Mouse (Mus musculus): Measurements from ENCODE around the gene Casd1. TPM values are rescaled to one million over a fixed set of nuclear protein-coding genes. Genes with fewer than 3 reads are reported as not detected.

The Casd1 gene
- total RNA-seq, 1 experiment, result 12.5 TPM

- in situ Hi-C loops (cut with MboI; ENCODE audit: low sequenced_read_pairs in 2 of 2, unreplicated experiment in 2 of 2), result no loop called here
- H3K36me3 ChIP-seq (ENCODE audit: control insufficient read depth, insufficient read depth, low read length, poor library complexity, severe bottlenecking), result no peaks in the 10 kb centered on the region
- no peaks in the 10 kb centered on the region for H3K9me3 ChIP-seq (ENCODE audit: control insufficient read depth, insufficient read depth, low read depth, low read length)
- H3K4me3 ChIP-seq (ENCODE audit: insufficient read depth in 1 of 2, low read depth in 1 of 2, low read length in 2 of 2, poor library complexity in 1 of 2, severe bottlenecking in 1 of 2), result no peak overlapping the region
- H3K9ac ChIP-seq (ENCODE audit: insufficient read depth, low read depth, low read length, poor library complexity, severe bottlenecking), result no peak overlapping the region
- H3K4me1 ChIP-seq (ENCODE audit: control insufficient read depth in 2 of 2, insufficient read depth in 2 of 2, low read length in 2 of 2, poor library complexity in 1 of 2), result no peaks in the 10 kb centered on the region; a peak in 1 of 4 replicates
- no peak for DNase-seq (ENCODE audit: low read depth, low spot score)
- TF ChIP-seq MAFK (IDR thresholded peaks at IDR 0.05; ENCODE audit: insufficient read depth, low read depth, low read length), result no peak
- no peak overlapping the region for H3K27ac ChIP-seq (ENCODE audit: insufficient read depth, low read depth, low read length, poor library complexity, severe bottlenecking)
Measured at GRCm38 (mm10) chr6:4561156-4561555, 39.5 kb upstream of the Casd1 start.

- H3K9ac ChIP-seq (ENCODE audit: insufficient read depth, low read depth, low read length, poor library complexity, severe bottlenecking), result no peak overlapping the region
- TF ChIP-seq HCFC1 (IDR thresholded peaks at IDR 0.05; ENCODE audit: borderline replicate concordance, insufficient read depth, low read length), result no peak
- no peak for TF ChIP-seq ZNF384 (IDR thresholded peaks at IDR 0.05; ENCODE audit: low read depth, low read length)
- no peak for TF ChIP-seq ZC3H11A (IDR thresholded peaks at IDR 0.05; ENCODE audit: borderline replicate concordance, low read depth, low read length)
- TF ChIP-seq MAFK (IDR thresholded peaks at IDR 0.05; ENCODE audit: insufficient read depth, low read depth, low read length), result no peak
- no peak for TF ChIP-seq CHD2 (IDR thresholded peaks at IDR 0.05; ENCODE audit: low read depth, low read length)
- H3K27ac ChIP-seq (ENCODE audit: insufficient read depth, low read depth, low read length, poor library complexity, severe bottlenecking), result no peak overlapping the region
- no peaks in the 10 kb centered on the region for H3K9me3 ChIP-seq (ENCODE audit: control insufficient read depth, insufficient read depth, low read depth, low read length)
- H3K4me1 ChIP-seq (ENCODE audit: control insufficient read depth in 2 of 2, insufficient read depth in 2 of 2, low read length in 2 of 2, poor library complexity in 1 of 2), result no peaks in the 10 kb centered on the region; a peak in 1 of 4 replicates
- no peak for DNase-seq (ENCODE audit: low read depth, low spot score)
- no peak overlapping the region for H3K4me3 ChIP-seq (ENCODE audit: insufficient read depth in 1 of 2, low read depth in 1 of 2, low read length in 2 of 2, poor library complexity in 1 of 2, severe bottlenecking in 1 of 2)
- H3K36me3 ChIP-seq (ENCODE audit: control insufficient read depth, insufficient read depth, low read length, poor library complexity, severe bottlenecking), result no peaks in the 10 kb centered on the region
- in situ Hi-C loops (cut with MboI; ENCODE audit: low sequenced_read_pairs in 2 of 2, unreplicated experiment in 2 of 2), result no loop called here
Measured at GRCm38 (mm10) chr6:4561621-4562020, 39.0 kb upstream of the Casd1 start.

- H3K27ac ChIP-seq (ENCODE audit: insufficient read depth, low read depth, low read length, poor library complexity, severe bottlenecking), result no peak overlapping the region
- H3K9ac ChIP-seq (ENCODE audit: insufficient read depth, low read depth, low read length, poor library complexity, severe bottlenecking), result no peak overlapping the region
- H3K4me3 ChIP-seq (ENCODE audit: insufficient read depth in 1 of 2, low read depth in 1 of 2, low read length in 2 of 2, poor library complexity in 1 of 2, severe bottlenecking in 1 of 2), result no peak overlapping the region
- H3K4me1 ChIP-seq (ENCODE audit: control insufficient read depth in 2 of 2, insufficient read depth in 2 of 2, low read length in 2 of 2, poor library complexity in 1 of 2), result no peaks in the 10 kb centered on the region; a peak in 1 of 4 replicates
- no peaks in the 10 kb centered on the region for H3K9me3 ChIP-seq (ENCODE audit: control insufficient read depth, insufficient read depth, low read depth, low read length)
- TF ChIP-seq ZNF384 (IDR thresholded peaks at IDR 0.05; ENCODE audit: low read depth, low read length) (no peak), HCFC1 (IDR thresholded peaks at IDR 0.05; ENCODE audit: borderline replicate concordance, insufficient read depth, low read length) (no peak), ZC3H11A (IDR thresholded peaks at IDR 0.05; ENCODE audit: borderline replicate concordance, low read depth, low read length) (no peak), MAFK (IDR thresholded peaks at IDR 0.05; ENCODE audit: insufficient read depth, low read depth, low read length) (no peak), CHD2 (IDR thresholded peaks at IDR 0.05; ENCODE audit: low read depth, low read length) (no peak)
- in situ Hi-C loops (cut with MboI; ENCODE audit: low sequenced_read_pairs in 2 of 2, unreplicated experiment in 2 of 2), result no loop called here
- H3K36me3 ChIP-seq (ENCODE audit: control insufficient read depth, insufficient read depth, low read length, poor library complexity, severe bottlenecking), result no peaks in the 10 kb centered on the region
- DNase-seq (ENCODE audit: low read depth, low spot score), result no peak
Measured at GRCm38 (mm10) chr6:4562401-4562800, 38.2 kb upstream of the Casd1 start.

- TF ChIP-seq CHD2 (IDR thresholded peaks at IDR 0.05; ENCODE audit: low read depth, low read length) (no peak), HCFC1 (IDR thresholded peaks at IDR 0.05; ENCODE audit: borderline replicate concordance, insufficient read depth, low read length) (no peak), MAFK (IDR thresholded peaks at IDR 0.05; ENCODE audit: insufficient read depth, low read depth, low read length) (no peak), ZC3H11A (IDR thresholded peaks at IDR 0.05; ENCODE audit: borderline replicate concordance, low read depth, low read length) (no peak), ZNF384 (IDR thresholded peaks at IDR 0.05; ENCODE audit: low read depth, low read length) (no peak)
- Histone ChIP-seq H3K36me3 (ENCODE audit: control insufficient read depth, insufficient read depth, low read length, poor library complexity, severe bottlenecking) (no peaks in the 10 kb centered on the region), H3K27ac (ENCODE audit: insufficient read depth, low read depth, low read length, poor library complexity, severe bottlenecking) (no peak overlapping the region), H3K4me1 (ENCODE audit: control insufficient read depth in 2 of 2, insufficient read depth in 2 of 2, low read length in 2 of 2, poor library complexity in 1 of 2) (no peaks in the 10 kb centered on the region; a peak in 1 of 4 replicates), H3K4me3 (ENCODE audit: insufficient read depth in 1 of 2, low read depth in 1 of 2, low read length in 2 of 2, poor library complexity in 1 of 2, severe bottlenecking in 1 of 2) (no peak overlapping the region), H3K9ac (ENCODE audit: insufficient read depth, low read depth, low read length, poor library complexity, severe bottlenecking) (no peak overlapping the region), H3K9me3 (ENCODE audit: control insufficient read depth, insufficient read depth, low read depth, low read length) (no peaks in the 10 kb centered on the region)
- no peak for DNase-seq (ENCODE audit: low read depth, low spot score)
- in situ Hi-C loops (cut with MboI; ENCODE audit: low sequenced_read_pairs in 2 of 2, unreplicated experiment in 2 of 2), result no loop called here
Measured at GRCm38 (mm10) chr6:4563477-4563876, 37.2 kb upstream of the Casd1 start.

GRCm38 (mm10) chr6:4570412-4570811 lies 30.2 kb upstream of the Casd1 start:
- no peaks in the 10 kb centered on the region for H3K36me3 ChIP-seq (ENCODE audit: control insufficient read depth, insufficient read depth, low read length, poor library complexity, severe bottlenecking)
- no peak overlapping the region for H3K27ac ChIP-seq (ENCODE audit: insufficient read depth, low read depth, low read length, poor library complexity, severe bottlenecking)
- TF ChIP-seq CHD2 (IDR thresholded peaks at IDR 0.05; ENCODE audit: low read depth, low read length) (peak; percentile 64; the same call in 1 of the 2 replicates), ZC3H11A (IDR thresholded peaks at IDR 0.05; ENCODE audit: borderline replicate concordance, low read depth, low read length) (no peak), MAFK (IDR thresholded peaks at IDR 0.05; ENCODE audit: insufficient read depth, low read depth, low read length) (no peak)
- no peaks in the 10 kb centered on the region for H3K9me3 ChIP-seq (ENCODE audit: control insufficient read depth, insufficient read depth, low read depth, low read length)
- H3K9ac ChIP-seq (ENCODE audit: insufficient read depth, low read depth, low read length, poor library complexity, severe bottlenecking), result no peak overlapping the region
- DNase-seq (ENCODE audit: low read depth, low spot score), result no peak
- H3K4me3 ChIP-seq (ENCODE audit: insufficient read depth in 1 of 2, low read depth in 1 of 2, low read length in 2 of 2, poor library complexity in 1 of 2, severe bottlenecking in 1 of 2), result no peak overlapping the region
- no peaks in the 10 kb centered on the region for H3K4me1 ChIP-seq (ENCODE audit: control insufficient read depth in 2 of 2, insufficient read depth in 2 of 2, low read length in 2 of 2, poor library complexity in 1 of 2)
- in situ Hi-C loops (cut with MboI; ENCODE audit: low sequenced_read_pairs in 2 of 2, unreplicated experiment in 2 of 2), result no loop called here

All from ES-E14 (cell line).